Mouse (Mus musculus) embryonic facial prominence, embryonic 10.5 days (tissue): ENCODE results near the gene Tbl3. TPM values are rescaled to one million over a fixed set of nuclear protein-coding genes. Genes with fewer than 3 reads are reported as not detected.
A peak's percentile ranks its signal among the peaks of the same experiment; 100 is the strongest.

ENCODE experiments used
- DNase-seq: peaks from one replicate; pipeline ENCODE4 v3.0.0-alpha.2; 2017; ENCODE audit warnings: low spot score
- H3K27ac ChIP-seq: fragments of 300-500 bp; sonication (generic); replicated peaks from 2 replicates; pipeline ENCODE4 v1.5.1; 2016; ENCODE audit warnings: mild to moderate bottlenecking
- H3K27me3 ChIP-seq: fragments of 300-500 bp; sonication (generic); replicated peaks from 2 replicates; pipeline ENCODE4 v1.6.1; 2016; ENCODE audit warnings: low read depth, mild to moderate bottlenecking; ENCODE audit not compliant: poor library complexity, severe bottlenecking
- H3K36me3 ChIP-seq: fragments of 300-500 bp; sonication (generic); replicated peaks from 2 replicates; pipeline ENCODE4 v1.6.1; 2016; ENCODE audit warnings: mild to moderate bottlenecking, moderate library complexity
- H3K4me1 ChIP-seq: fragments of 300-500 bp; sonication (generic); 2 replicates; pipeline ENCODE4 v1.6.1; 2016
- H3K4me3 ChIP-seq: fragments of 300-500 bp; sonication (generic); 2 replicates; pipeline ENCODE4 v1.5.1; 2016; ENCODE audit warnings: mild to moderate bottlenecking, moderate library complexity
- H3K9me3 ChIP-seq: fragments of 300-500 bp; sonication (generic); 2 replicates; pipeline ENCODE4 v1.6.1; 2016; ENCODE audit warnings: mild to moderate bottlenecking
- WGBS: fragments of 180-500 bp; shearing (Covaris S2); methylation state at CpG from one replicate; pipeline ENCODE4 v1.1.7; 2016; 5-methylcytosine and 5-hydroxymethylcytosine counted together
- polyA plus RNA-seq: library from polyadenylated mRNA; unstranded; fragments of >200 nt; fragmentation: Nextera tagmentation; extraction: Ambion mirVana; gene quantifications from 2 replicates; pipeline ENCODE4 v1.2.1, GENCODE M21; 2016

The Tbl3 gene
- polyA plus RNA-seq, 1 experiment from 2014 or later: 152 TPM

- Histone ChIP-seq H3K4me3 (peak overlapping the region; percentile 77), H3K4me1 (peaks cover 16% of the 10 kb centered on the region), H3K27ac (no peak overlapping the region), H3K9me3 (no peaks in the 10 kb centered on the region), H3K27me3 (no peaks in the 10 kb centered on the region), H3K36me3 (peaks cover 51% of the 10 kb centered on the region)
- 91% methylated on average over 3 of the region's 3 CpGs for WGBS
- DNase-seq: no peak
Observed at GRCm38 (mm10) chr17:24705821-24706220, 1.6 kb downstream of the Tbl3 start.

- no peaks in the 10 kb centered on the region for H3K9me3 ChIP-seq
- H3K36me3 ChIP-seq: peaks cover 69% of the 10 kb centered on the region
- H3K27ac ChIP-seq: no peak overlapping the region
- no peak for DNase-seq
- peaks cover 30% of the 10 kb centered on the region for H3K4me1 ChIP-seq
- H3K4me3 ChIP-seq: no peak overlapping the region
- 0 out of 2 replicates have a peak, but pooled peaks cover 5% of the 10 kb centered on the region for H3K27me3 ChIP-seq
- WGBS: 90% methylated on average over 9 of the region's 9 CpGs
Observed at GRCm38 (mm10) chr17:24701251-24701650, 6.2 kb downstream of the Tbl3 start.

DNA sequence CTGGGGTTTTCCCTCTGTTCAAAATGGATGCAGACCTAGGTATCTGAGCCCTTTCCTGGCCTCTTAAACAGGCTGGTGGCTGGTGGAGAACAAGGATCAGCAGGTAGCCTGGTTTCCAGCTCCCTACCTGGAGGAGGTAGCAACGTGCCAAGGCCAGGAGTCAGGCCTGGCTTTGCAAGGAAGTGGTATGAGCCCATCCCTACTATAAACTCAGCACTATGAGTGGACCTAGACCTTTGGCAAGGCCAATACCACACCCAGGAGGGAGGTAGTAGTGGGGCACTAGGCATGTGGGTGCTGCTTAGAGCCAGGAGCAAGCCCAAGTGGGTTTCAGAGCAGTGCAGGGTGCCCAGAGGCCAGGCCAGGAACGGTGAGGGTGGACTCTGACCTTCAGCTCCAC, 8.0 kb downstream of the Tbl3 start:
- H3K27me3 ChIP-seq: 0 out of 2 replicates have a peak, but pooled peaks cover 5% of the 10 kb centered on the region
- no peaks in the 10 kb centered on the region for H3K9me3 ChIP-seq
- peaks cover 35% of the 10 kb centered on the region for H3K4me1 ChIP-seq
- peaks cover 53% of the 10 kb centered on the region for H3K36me3 ChIP-seq
- DNase-seq: no peak
- H3K4me3 ChIP-seq: no peak overlapping the region
- 79% methylated on average over 2 of the region's 2 CpGs for WGBS
- no peak overlapping the region for H3K27ac ChIP-seq

- Histone ChIP-seq H3K27ac (no peak overlapping the region), H3K27me3 (0 out of 2 replicates have a peak, but pooled peaks cover 5% of the 10 kb centered on the region), H3K36me3 (peaks cover 51% of the 10 kb centered on the region), H3K9me3 (no peaks in the 10 kb centered on the region), H3K4me3 (peak overlapping the region; percentile 14; the same call in 1 of the 2 replicates), H3K4me1 (peaks cover 39% of the 10 kb centered on the region)
- no peak for DNase-seq
- 66% methylated on average over 9 of the region's 9 CpGs for WGBS
Observed at GRCm38 (mm10) chr17:24698715-24699114, 8.7 kb downstream of the Tbl3 start.

DNA sequence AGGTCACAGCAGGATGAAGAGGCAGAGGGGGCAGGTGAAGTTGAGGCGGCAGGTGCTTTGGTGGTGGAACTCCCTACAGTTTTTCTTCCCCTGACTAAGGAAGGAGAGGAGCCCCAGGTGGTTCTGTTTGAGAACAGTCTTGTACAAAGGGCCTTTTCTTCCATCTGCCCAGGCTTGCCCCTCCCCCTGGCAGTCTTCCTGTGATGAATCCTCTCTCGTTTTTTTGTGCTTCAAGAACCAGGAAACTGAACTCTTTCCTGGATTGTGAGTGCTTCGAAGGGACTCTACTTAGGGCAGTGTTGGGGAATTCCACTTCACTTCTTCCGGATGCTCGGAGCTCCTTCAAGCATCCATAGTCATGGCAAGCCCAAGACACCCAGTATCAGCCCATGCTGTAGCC, 9.5 kb downstream of the Tbl3 start:
- Histone ChIP-seq H3K36me3 (peaks cover 50% of the 10 kb centered on the region), H3K27ac (no peak overlapping the region), H3K27me3 (0 out of 2 replicates have a peak, but pooled peaks cover 5% of the 10 kb centered on the region), H3K4me1 (peaks cover 39% of the 10 kb centered on the region), H3K9me3 (no peaks in the 10 kb centered on the region), H3K4me3 (no peak overlapping the region)
- DNase-seq: no peak
- WGBS: 18% methylated on average over 5 of the region's 5 CpGs

- no peaks in the 10 kb centered on the region for H3K9me3 ChIP-seq
- peak within 1 kb of the TSS; percentile 93 for H3K27ac ChIP-seq
- DNase-seq: peak; percentile 94
- peak within 1 kb of the TSS; percentile 91 for H3K4me3 ChIP-seq
- whole genome bisulfite sequencing: under 1% methylated on average over 76 of the region's 76 CpGs
- peaks cover 39% of the 10 kb centered on the region for H3K4me1 ChIP-seq
- peaks cover 9% of the 10 kb centered on the region for H3K27me3 ChIP-seq
- H3K36me3 ChIP-seq: peaks cover 43% of the 10 kb centered on the region
Observed at GRCm38 (mm10) chr17:24696011-24696697, 11.3 kb downstream of the Tbl3 start, which contains the start of the genes Gfer and Noxo1. Gene Gfer, minus strand, starts transcription at chr17:24696156. Gene Noxo1, plus strand, starts transcription at chr17:24696234.

DNA sequence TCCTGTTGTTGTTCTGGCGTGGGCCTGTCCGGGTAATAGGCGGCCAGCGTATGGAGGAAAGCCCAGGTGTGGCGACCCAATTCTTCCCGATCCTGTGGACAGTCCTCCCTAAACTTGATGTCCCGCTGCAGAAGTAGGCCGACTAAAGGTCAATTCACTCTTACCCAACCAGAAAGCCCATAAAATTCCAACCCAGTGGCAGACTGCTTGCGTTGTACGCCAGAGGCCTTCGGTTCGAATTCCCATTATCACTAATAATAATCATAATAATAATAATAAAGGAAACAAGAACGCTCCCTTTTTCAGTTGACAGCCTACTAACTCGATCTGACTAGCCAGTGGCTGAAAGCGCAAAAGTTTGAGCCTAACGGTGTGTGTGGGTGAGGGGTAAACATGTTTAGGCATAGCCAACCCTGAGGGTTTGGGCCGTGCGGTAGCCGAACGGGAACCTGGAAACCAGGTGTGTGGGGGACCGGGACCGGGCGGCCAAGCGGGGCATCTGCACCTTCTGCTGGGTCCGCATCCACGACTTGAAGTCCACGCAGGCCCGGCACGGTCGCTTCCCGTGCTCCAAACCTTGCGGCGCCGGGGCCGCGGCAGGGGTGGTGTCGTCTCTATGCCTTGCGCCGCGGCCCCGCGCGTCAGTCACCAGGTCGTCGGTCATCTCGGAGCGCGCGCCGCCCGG, 12.0 kb downstream of the Tbl3 start:
- WGBS: 7% methylated on average over 51 of the region's 51 CpGs
- Histone ChIP-seq H3K4me1 (peaks cover 39% of the 10 kb centered on the region), H3K27me3 (peaks cover 16% of the 10 kb centered on the region), H3K4me3 (peak overlapping the region; percentile 91), H3K27ac (peak overlapping the region; percentile 93), H3K9me3 (no peaks in the 10 kb centered on the region), H3K36me3 (peaks cover 36% of the 10 kb centered on the region)
- DNase-seq: no peak

- peaks cover 44% of the 10 kb centered on the region for H3K4me1 ChIP-seq
- no peaks in the 10 kb centered on the region for H3K9me3 ChIP-seq
- peaks cover 23% of the 10 kb centered on the region for H3K36me3 ChIP-seq
- no peak overlapping the region for H3K27ac ChIP-seq
- H3K4me3 ChIP-seq: no peak overlapping the region
- 91% methylated on average over 5 of the region's 5 CpGs for WGBS
- H3K27me3 ChIP-seq: peaks cover 42% of the 10 kb centered on the region
- DNase-seq: no peak
Observed at GRCm38 (mm10) chr17:24692385-24692784, 15.1 kb downstream of the Tbl3 start.

DNA sequence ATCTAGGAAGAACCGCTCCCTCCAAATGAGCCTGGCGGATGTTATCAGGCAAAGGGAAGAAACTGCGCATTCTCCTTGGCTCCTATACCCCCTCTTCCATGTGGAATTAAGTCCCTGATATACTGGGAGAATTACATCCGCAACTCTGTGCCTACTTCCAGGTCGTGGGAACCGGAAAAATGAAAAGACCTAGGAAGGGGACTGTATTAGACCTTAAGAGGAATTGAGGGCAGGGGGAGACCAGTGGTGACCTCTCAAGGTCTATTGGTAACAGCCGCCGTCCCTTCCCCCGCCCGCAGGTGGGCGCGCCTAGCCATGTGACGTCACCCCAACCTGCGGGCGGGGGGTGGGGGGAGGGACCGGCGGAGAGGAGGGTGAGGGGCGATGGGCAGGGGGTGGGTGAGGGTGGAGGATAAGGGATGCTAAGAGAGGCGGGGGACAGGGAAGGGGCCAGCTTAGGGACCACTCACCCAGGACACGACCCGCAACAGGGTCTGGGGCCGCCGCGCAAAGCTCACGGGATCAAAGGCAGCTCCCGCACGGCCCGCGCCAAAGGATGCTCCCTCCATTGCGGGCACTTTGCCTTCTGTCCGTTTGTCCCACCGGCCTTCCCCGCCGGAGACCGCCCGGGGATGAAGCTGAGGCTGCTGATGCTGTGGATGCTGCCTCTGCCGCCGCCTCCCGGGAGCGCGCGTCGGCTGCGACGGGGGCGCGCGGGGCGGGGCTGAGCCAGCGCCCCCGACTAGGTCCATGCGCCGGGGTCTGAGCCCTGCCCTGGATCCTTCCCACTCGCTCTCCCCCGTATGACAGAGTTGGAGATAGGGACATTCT, 18.0 kb downstream of the Tbl3 start, which contains the start of gene Syngr3:
Gene Syngr3 (minus strand): TSS at position 705 of the 831 bp plus-strand sequence.
- Histone ChIP-seq H3K27me3 (peaks cover 58% of the 10 kb centered on the region), H3K4me3 (peak within 1 kb of the TSS; percentile 80), H3K36me3 (peaks cover 23% of the 10 kb centered on the region), H3K9me3 (no peaks in the 10 kb centered on the region), H3K27ac (peak within 1 kb of the TSS; percentile 66), H3K4me1 (peaks cover 35% of the 10 kb centered on the region)
- DNase-seq: peak; percentile 57
- WGBS: under 1% methylated on average over 55 of the region's 55 CpGs

DNA sequence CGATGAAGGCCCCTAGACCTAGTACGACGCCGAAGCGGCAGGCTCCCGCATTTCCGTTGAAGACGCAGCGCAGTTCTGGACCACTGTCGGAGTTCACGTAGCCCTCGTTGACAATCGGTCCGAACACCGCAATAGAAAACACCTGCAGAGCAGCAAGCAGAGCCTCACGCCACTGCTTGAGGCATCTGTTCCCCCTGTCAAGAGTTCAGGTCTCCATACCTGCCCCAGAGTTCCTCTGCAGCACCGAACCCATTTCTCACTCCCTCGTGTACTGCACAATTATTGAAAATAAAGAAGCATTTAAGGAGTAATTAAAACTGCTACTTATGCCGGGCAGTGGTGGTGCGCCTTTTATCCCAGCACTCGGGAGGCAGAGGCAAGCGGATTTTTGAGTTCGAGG, 19.9 kb downstream of the Tbl3 start:
- Histone ChIP-seq H3K27ac (no peak overlapping the region), H3K27me3 (peaks cover 58% of the 10 kb centered on the region), H3K9me3 (no peaks in the 10 kb centered on the region), H3K4me3 (peak overlapping the region; percentile 50), H3K36me3 (peaks cover 9% of the 10 kb centered on the region), H3K4me1 (peaks cover 31% of the 10 kb centered on the region)
- 18% methylated on average over 23 of the region's 23 CpGs for whole genome bisulfite sequencing
- no peak for DNase-seq

- Histone ChIP-seq H3K36me3 (peaks cover 9% of the 10 kb centered on the region), H3K9me3 (no peaks in the 10 kb centered on the region), H3K27me3 (peaks cover 58% of the 10 kb centered on the region), H3K4me3 (peak overlapping the region; percentile 50), H3K4me1 (peaks cover 31% of the 10 kb centered on the region), H3K27ac (no peak overlapping the region)
- peak; percentile 63 for DNase-seq
- WGBS: 2% methylated on average over 25 of the region's 25 CpGs
Observed at GRCm38 (mm10) chr17:24687146-24687595, 20.3 kb downstream of the Tbl3 start.

GRCm38 (mm10) chr17:24686514-24686913, 20.9 kb downstream of the Tbl3 start:
- Histone ChIP-seq H3K4me1 (peaks cover 31% of the 10 kb centered on the region), H3K27me3 (peaks cover 58% of the 10 kb centered on the region), H3K36me3 (peaks cover 12% of the 10 kb centered on the region), H3K9me3 (no peaks in the 10 kb centered on the region), H3K27ac (no peak overlapping the region), H3K4me3 (peak overlapping the region; percentile 34)
- 32% methylated on average over 16 of the region's 16 CpGs for WGBS
- peak; percentile 64 for DNase-seq
